Mouse (Mus musculus) left cerebral cortex, adult 2 months (tissue): ENCODE measurements around the gene Gnai2. TPM values are rescaled to one million over a fixed set of nuclear protein-coding genes. Genes with fewer than 3 reads are reported as not detected.

ENCODE experiments used
- DNase-seq, 2 experiments: peaks; one replicate each; pipeline ENCODE4 v3.0.0; 2021 to 2022; ENCODE audit warnings: low spot score in 2 of 2, mixed read lengths in 1 of 2; ENCODE audit errors: extremely low spot score in 1 of 2
- H3K27ac ChIP-seq: fragments of 200-600 bp; 2 replicates; pipeline ENCODE4 v1.8.1; 2022
- H3K4me3 ChIP-seq: fragments of 200-600 bp; 2 replicates; pipeline ENCODE4 v1.8.1; 2022
- CTCF ChIP-seq: fragments of 200-600 bp; IDR thresholded peaks from 2 replicates; pipeline ENCODE4 v1.8.1; 2022; ENCODE audit warnings: antibody characterized with exemption, mild to moderate bottlenecking, moderate library complexity
- intact Hi-C: fragments of 180-260 bp; cut with DNase I; formaldehyde crosslinking; loops from one replicate; pipeline ENCODE4 v1.15.1; 2025
- total RNA-seq, 2 experiments: library from RNA; stranded (reverse); gene quantifications; 2 replicates each; pipeline ENCODE4 v1.2.3; 2021

Gene Gnai2
- total RNA-seq, 2 experiments from 2014 or later: 201 to 213 TPM

- no peak overlapping the region for H3K27ac ChIP-seq
- TF ChIP-seq CTCF: no peak
- no peak for DNase-seq
- H3K4me3 ChIP-seq: no peak overlapping the region
- intact Hi-C loops: loop anchor here (2.0 kb wide), 1 partner anchor 132 kb away; no protein-coding TSS in a partner anchor
Observed at GRCm38 (mm10) chr9:107603251-107603650, 31.9 kb downstream of the Gnai2 start.

GRCm38 (mm10) chr9:107602068-107602648 is 33.0 kb downstream of the Gnai2 start:
- no peak overlapping the region for H3K4me3 ChIP-seq
- intact Hi-C loops: loop anchor here (1.0 to 2.0 kb wide), 3 partner anchors 42 to 133 kb away; no protein-coding TSS in a partner anchor
- DNase-seq: peak; percentile 88 to 97
- peak; percentile 99 for TF ChIP-seq CTCF
- no peak overlapping the region for H3K27ac ChIP-seq

- DNase-seq: no peak
- Histone ChIP-seq H3K4me3 (no peak overlapping the region), H3K27ac (no peak overlapping the region)
- TF ChIP-seq CTCF: no peak
- intact Hi-C loops: no loop called here
Observed at GRCm38 (mm10) chr9:107601275-107601674, 33.9 kb downstream of the Gnai2 start.

GRCm38 (mm10) chr9:107600745-107601144 is 34.4 kb downstream of the Gnai2 start:
- Histone ChIP-seq H3K4me3 (no peak overlapping the region), H3K27ac (no peak overlapping the region)
- TF ChIP-seq CTCF: peak; percentile 30
- intact Hi-C loops: no loop called here
- DNase-seq: no peak

- TF ChIP-seq CTCF: no peak
- no peak for DNase-seq
- intact Hi-C loops: no loop called here
- Histone ChIP-seq H3K4me3 (no peak overlapping the region), H3K27ac (no peak overlapping the region)
Observed at GRCm38 (mm10) chr9:107599842-107600241, 35.3 kb downstream of the Gnai2 start.

- intact Hi-C loops: no loop called here
- no peak for TF ChIP-seq CTCF
- Histone ChIP-seq H3K4me3 (no peak overlapping the region), H3K27ac (no peak overlapping the region)
- DNase-seq: no peak
Observed at GRCm38 (mm10) chr9:107599433-107599832, 35.7 kb downstream of the Gnai2 start.

GRCm38 (mm10) chr9:107598385-107598784 is 36.8 kb downstream of the Gnai2 start:
- TF ChIP-seq CTCF: no peak
- Histone ChIP-seq H3K27ac (no peak overlapping the region), H3K4me3 (no peak overlapping the region)
- DNase-seq: no peak
- intact Hi-C loops: no loop called here

GRCm38 (mm10) chr9:107596619-107597569 is 38.3 kb downstream of the Gnai2 start:
- Histone ChIP-seq H3K4me3 (no peak overlapping the region), H3K27ac (no peak overlapping the region)
- TF ChIP-seq CTCF: no peak
- intact Hi-C loops: no loop called here
- no peak for DNase-seq

GRCm38 (mm10) chr9:107594281-107595062 is 40.7 kb downstream of the Gnai2 start:
- intact Hi-C loops: no loop called here
- no peak overlapping the region for H3K4me3 ChIP-seq
- no peak for DNase-seq
- TF ChIP-seq CTCF: no peak
- H3K27ac ChIP-seq: no peak overlapping the region

- no peak for TF ChIP-seq CTCF
- intact Hi-C loops: no loop called here
- no peak overlapping the region for H3K4me3 ChIP-seq
- no peak for DNase-seq
- H3K27ac ChIP-seq: no peak overlapping the region
Observed at GRCm38 (mm10) chr9:107593101-107593976, 41.8 kb downstream of the Gnai2 start.

GRCm38 (mm10) chr9:107590773-107591060 is 44.5 kb downstream of the Gnai2 start:
- Histone ChIP-seq H3K4me3 (no peak overlapping the region), H3K27ac (no peak overlapping the region)
- no peak for TF ChIP-seq CTCF
- intact Hi-C loops: no loop called here
- DNase-seq: no peak
